Mouse (Mus musculus): ENCODE data around the gene 4930438A08Rik.
A peak's percentile ranks its signal among the peaks of the same experiment; 100 is the strongest.
"Not testable (repeated sequence)": the region's sequence is repeated elsewhere in the genome, so short reads cannot be mapped to it uniquely, and the experiment has no call there.

Gene 4930438A08Rik

DNA sequence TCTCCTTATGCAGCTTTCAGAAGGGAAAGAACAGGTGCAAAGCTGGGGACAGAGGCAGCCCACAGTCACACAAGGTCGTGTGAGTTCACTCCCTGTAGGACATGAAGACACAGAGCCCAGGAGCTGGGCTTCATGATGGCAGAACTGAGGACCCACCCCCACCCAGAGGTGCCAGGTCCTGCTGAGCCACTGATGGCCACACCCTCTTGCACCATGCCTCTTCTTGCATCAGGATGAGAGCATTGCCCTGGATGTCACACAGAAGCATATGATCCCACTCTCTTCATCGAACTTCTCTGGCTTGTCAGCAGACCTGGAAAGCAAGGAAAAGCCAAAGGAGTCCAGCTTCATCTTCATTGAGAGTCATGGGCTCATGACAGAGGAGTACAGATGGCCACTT is at the start of gene 4930438A08Rik:
Gene 4930438A08Rik, plus strand, starts transcription at position 228 of the 400 bp plus-strand sequence.
- no peak for DNase-seq

- not testable (repeated sequence) for DNase-seq
Observed at GRCm38 (mm10) chr11:58224872-58225271, 49.7 kb upstream of the 4930438A08Rik start.

DNA sequence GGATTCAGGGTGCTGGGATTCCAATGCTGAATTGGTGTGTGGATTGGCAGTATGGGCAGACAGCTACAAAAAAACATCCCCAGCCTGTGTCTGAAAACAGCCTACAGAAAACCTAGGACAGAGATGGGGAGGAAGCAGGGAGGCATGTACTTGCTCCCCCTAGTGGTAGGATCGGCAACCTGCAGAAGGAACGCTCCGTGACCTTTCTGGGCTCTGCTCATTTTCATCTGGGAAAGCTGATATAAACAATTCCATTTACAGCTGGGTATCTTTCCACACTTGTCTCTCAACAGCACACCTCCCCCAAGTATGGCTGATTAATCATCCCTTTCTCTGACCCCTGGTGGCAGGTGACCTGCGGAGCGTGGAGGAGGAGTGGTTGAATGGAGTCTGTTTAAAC is 48.9 kb upstream of the 4930438A08Rik start:
- peak; percentile 50 for DNase-seq

- no peak for DNase-seq
Observed at GRCm38 (mm10) chr11:58226425-58226824, 48.2 kb upstream of the 4930438A08Rik start.

DNA sequence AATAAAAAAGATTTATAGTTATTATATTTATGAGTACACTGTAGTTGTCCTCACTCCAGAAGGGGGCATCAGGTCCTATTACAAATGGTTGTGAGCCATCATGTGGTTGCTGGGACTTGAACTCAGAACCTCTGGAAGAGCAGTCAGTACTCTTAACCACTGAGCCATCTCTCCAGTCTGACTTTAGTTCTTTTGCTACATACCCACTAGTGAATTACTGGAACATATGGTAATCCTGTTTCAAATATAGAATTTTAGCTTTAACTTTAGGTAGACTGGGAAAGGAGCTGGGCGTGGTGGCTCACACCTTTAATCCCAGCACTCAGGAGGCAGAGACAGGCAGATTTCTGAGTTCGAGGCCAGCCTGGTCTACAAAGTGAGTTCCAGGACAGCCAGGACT is 46.6 kb upstream of the 4930438A08Rik start:
- DNase-seq: not testable (repeated sequence)

GRCm38 (mm10) chr11:58230396-58230910 is 44.1 kb upstream of the 4930438A08Rik start:
- DNase-seq: no peak

- DNase-seq: no peak
Observed at GRCm38 (mm10) chr11:58231156-58231555, 43.4 kb upstream of the 4930438A08Rik start.

DNA sequence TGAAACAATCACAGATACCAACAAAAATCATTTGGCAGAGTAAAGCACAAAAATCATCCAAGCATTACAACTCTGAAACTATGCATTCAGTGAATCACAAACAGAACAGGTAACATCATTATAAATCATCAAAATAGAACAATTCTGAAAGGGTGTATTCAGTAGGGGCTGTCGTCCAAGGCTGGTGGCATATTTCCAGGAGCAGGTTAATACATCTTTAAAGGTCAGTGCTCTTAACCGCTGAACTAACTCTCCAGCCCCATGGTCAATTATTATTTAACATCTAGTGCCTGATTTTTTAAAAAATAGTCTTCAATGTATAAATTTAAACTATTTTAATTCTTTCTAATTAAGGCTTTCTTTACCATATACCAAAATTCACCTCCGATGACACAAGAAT is 40.0 kb upstream of the 4930438A08Rik start:
- DNase-seq: not testable (repeated sequence)

DNA sequence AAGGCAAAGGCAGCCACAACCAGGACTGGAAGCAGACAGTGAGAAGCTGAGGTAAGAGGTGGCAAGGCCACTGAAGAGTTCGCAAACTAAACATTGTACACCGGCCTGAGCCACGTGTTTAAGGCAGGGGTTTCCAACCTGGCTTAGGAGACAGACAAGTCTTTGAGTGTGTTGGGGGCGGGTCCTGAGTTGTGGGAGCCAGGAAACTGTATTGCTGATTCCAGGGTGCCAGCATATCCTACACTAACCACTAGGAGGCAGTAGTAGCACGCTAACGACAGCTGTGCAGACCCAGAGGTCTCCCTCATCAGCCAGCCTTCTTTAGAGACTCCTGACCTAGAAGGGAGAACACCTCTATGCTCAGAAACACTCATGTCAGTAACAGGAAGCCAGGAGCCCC is 39.4 kb upstream of the 4930438A08Rik start:
- DNase-seq: no peak

- DNase-seq: no peak
Observed at GRCm38 (mm10) chr11:58238840-58239791, 35.5 kb upstream of the 4930438A08Rik start.

DNA sequence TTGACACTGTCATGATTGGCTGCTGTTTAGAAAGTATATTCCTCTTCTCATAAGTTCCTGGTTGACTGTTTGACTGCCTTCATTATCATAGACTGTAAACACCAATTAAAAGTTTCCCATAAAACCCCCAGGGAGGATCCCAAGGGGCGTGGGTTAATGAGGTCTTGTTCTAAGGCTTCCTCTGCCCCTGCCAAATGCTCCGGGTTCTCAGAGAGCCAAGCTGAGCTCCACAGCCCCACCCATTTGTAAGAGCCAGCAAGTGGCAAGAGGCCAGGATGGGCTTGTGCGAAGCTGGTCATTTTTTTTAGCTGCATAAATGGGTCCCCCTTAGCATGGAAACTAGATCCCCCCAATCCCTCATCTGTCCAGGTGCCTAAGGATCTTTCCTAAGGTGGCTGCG is 27.3 kb upstream of the 4930438A08Rik start:
- no peak for DNase-seq

DNA sequence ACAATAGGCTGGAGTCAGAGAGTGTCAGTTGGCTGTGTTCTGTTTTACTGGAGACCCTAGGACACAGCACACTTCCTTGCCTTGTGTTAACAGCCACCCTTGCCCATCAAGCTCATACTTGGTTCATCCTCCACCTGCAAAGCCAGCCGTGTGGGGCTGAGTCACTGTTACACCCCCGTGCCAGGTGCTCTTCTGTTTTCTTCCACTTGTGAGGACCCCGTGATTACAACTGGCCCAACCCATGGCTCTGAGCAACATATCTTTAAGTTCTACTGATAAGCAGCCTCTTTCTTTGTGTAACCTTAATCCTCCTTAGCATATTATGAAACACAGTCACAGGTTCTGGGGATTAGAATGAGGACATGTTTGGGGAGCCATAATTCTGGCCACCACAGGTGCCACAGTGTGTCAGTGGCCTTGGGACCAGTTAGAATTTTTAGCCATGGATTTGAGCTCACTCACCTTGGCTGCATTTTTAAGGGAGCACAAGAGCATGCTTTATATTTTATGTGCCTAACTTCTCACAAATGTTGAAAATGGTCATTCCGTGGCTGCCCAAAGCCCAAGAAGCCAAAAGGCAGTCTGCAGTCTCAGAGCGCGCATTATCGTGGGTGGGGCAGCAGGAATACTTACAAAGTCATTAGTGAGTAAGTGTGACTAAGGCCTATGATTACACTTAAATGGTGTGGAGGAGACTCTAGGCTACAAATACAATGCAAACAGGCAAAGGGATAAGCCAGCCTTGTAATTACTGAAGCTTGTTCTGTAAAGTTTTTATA is 25.2 kb upstream of the 4930438A08Rik start:
- DNase-seq: no peak

- DNase-seq: no peak
Observed at GRCm38 (mm10) chr11:58250550-58250949, 24.0 kb upstream of the 4930438A08Rik start.

GRCm38 (mm10) chr11:58254411-58254810 is 20.2 kb upstream of the 4930438A08Rik start:
- no peak for DNase-seq

DNA sequence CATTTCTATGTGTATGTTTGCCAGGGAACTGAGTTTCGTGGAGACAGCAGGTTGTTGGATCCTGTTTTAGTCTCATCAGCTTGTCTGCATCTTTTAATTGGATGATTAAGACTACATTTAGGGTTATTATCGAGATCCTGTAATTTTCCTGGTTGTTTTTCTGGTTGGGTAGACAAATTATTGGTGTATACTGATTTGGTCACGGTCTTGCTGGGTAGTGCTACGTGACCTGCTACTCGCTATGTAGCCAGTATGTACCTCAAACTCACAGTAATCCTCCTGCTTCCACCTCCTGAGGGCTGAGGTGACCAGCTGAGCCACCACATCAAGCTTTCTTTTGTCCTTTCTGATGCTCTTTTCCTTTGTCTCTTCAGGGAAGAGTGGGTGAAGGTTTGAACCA is 16.8 kb upstream of the 4930438A08Rik start:
- no peak for DNase-seq

DNA sequence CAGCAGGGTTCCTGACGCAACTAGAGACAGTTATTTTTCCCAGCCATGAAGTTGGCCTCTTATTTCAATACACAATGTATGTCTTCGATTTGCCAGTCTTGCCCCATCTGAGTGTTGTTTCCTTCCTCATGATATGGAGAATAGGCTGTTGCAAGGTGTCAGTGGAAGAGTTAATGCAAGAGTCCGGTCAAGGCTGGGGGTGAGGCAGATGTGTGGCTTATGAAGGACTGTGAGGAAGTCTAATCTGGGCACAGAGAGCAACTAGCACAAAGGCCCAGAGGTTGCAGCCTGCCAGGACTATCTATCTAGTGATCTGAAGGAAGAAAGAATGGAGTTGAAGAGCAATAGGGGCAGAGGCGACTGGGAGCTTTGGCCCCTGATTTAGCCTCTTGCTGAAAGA is 14.4 kb upstream of the 4930438A08Rik start:
- DNase-seq: no peak

- no peak for DNase-seq
Observed at GRCm38 (mm10) chr11:58261826-58262225, 12.8 kb upstream of the 4930438A08Rik start.

DNA sequence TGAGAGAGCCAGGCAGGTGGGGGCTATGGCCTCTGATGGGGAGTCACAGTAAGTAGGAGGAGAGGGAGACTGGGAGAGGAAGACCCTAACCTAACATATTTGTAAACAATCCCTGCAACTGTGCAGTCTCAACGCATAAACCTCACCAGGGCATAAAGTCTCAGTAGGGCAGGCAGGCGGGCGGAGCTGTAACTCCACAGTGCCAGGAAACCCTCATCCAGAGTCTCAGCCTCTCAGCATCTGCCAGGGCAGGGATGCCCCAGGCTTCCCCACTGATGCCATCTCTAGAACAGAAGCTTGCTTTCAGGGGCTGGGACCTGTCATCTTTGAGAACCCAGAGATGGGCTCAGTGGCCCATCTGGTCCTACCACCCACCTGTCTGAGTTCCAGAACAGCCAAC is 12.3 kb upstream of the 4930438A08Rik start:
- no peak for DNase-seq

DNA sequence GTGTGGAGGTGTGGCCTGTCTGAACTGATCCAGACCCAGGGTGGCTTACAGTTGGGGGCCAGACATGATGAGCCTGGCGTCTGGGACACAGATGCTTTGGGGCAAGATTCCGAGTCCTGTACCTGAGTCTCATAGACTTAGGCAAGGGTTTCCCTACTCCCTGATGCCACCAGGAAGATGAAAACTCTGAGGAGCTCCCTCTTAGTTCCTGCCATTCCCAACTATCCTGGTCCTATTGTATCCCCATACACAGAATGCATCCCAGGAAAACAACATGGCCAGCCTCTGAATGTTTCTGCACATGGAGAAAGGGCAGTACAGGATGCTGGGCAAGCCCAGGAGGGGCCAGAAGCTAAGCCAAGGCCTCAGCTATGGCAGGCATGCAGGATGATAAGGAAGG is 11.1 kb upstream of the 4930438A08Rik start:
- DNase-seq: no peak

GRCm38 (mm10) chr11:58264546-58264945 is 10.1 kb upstream of the 4930438A08Rik start:
- DNase-seq: no peak

GRCm38 (mm10) chr11:58268285-58268684 is 6.3 kb upstream of the 4930438A08Rik start:
- no peak for DNase-seq

DNA sequence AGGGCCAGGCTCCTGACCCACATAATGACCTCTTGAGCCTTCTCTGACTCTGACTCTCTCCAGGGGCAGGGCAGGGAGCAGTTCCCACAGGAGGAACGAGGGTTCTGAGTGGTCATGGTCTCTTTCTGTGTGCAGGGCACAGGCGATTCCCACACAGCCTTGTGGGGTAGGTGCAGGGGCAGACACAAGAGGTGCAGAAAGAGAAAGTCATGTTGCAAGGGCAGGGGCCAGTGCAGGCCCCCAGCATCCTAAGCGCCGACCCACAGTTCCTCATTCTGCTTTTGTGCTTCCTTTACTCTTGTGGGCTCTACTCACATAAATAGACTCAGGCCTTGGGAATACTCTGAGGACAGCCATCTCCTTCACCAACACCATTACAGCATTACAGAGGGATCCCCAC is 1.2 kb downstream of the 4930438A08Rik start:
- DNase-seq: no peak

DNA sequence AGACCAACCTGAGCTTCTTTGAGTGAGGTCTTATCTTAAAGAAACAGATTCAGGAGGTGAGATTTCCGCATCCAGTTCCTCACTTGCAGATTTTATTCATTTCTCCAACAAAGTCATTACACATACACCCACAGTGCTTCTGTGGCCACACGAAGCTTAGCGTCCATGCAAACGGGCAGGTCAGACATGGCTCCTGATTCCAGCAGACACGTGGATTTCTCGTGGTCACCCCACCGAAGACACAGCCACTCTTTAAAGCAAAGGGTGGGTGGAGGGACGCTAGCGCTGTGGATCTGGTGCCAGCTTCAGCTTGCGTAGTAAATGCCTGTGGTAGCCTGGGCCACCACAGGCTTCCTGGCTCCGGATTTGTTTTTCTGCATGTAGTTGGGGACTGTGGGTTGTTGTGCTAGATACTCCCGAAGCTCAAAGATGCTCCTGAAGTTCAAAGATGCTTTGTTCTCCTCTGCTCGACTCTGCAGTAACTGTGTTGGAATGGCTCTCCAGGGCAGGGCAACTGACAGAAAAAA is 7.4 kb downstream of the 4930438A08Rik start:
- no peak for DNase-seq
